Mouse (Mus musculus) 3T3-L1 (cell line): ENCODE results near the gene Selenop.
A peak's percentile ranks its signal among the peaks of the same experiment; 100 is the strongest.
"Not testable (repeated sequence)": the region's sequence is repeated elsewhere in the genome, so short reads cannot be mapped to it uniquely, and the experiment has no call there.

Experiments
- DNase-seq: peaks from one replicate; pipeline ENCODE4 v3.0.0-alpha.2; 2015; ENCODE audit warnings: low read depth, low spot score

The Selenop gene

DNA sequence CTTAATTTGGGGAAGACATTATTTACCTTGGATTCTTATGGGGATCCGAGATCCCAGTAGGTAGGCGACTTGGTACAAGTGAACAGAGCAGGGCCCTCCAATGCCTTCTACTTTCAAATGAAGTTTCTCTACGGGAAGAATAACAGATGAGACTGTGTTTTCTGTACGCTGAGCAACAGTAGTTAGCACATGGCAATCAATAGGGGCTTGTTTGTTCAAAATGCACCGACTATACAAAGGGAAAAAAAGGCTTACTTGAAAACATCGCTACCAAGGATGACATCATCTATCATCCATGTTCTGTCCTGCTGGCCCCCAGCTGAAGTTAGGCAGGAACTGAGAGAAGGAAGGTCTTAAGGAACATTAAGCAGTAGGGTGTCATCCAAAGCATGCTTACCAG, at the start of gene Selenop:
Gene Selenop, plus strand, starts transcription at position 301 of the 400 bp plus-strand sequence.
- DNase-seq: no peak

DNA sequence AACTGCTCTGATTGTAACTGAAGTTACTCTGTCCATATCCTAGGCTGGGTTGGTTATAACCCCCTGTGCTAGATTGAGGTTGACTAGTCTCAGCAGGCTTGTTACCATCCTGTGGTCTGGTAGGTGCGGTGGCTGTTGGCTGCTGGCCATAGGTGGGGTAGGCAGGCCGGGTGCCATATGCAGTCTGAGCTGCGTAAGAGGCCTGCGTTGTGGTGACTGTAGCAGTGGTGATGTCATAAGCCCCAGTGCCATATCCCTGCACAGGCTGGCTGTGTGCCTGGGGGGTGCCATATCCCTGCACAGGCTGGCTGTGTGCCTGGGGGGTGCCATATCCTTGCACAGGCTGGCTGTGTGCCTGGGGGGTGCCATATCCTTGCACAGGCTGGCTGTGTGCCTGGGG, 49.7 kb upstream of the Selenop start:
- not testable (repeated sequence) for DNase-seq

DNA sequence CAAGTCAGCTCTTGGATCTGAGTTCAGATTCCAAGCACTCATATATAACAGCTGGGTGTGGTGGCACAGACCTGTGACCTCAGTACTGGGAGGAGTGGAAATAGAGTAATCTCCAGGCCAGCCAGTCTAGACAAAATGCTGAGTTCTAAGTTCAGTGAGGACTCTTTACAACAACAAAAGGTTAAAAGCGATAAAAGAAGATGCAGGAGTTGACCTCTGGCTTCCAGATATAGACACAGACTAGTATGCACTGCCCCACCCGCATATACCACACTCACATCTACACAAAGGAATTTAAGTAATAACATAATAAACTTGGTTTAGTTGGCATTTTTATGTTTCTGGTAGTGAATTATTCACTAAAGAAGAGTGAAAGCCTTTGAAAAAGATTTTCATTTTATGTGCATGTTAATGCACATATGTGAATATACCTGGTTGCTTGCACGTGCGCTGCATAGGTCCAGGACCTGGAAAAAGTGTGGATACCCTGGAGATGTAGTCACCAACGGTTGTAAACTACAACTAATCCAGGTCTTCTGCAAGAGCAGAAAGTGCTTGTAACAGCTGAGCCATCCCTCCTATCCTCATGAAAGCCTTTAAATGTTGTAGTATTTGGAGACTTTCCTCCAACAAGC, 45.4 kb upstream of the Selenop start:
- DNase-seq: no peak

DNA sequence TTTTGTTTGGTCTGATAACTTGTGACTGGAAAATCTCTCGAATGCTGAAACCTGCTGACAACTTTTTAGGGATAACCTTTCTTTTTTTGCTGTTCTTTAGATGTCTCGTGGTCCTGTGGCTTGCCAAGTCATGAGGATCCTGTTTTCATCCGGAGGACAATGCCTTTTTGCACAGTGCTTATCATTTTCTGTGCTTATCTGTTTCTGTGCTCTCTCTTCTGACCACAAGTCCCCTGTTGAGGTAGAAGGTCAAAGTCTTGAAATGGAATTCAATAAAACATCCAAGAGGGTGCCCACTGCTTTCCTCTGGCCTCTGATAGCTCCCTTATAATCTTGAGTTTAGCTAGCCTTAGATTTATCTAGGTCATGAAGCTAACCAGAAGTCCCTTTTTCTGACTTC, 41.8 kb upstream of the Selenop start:
- no peak for DNase-seq

DNA sequence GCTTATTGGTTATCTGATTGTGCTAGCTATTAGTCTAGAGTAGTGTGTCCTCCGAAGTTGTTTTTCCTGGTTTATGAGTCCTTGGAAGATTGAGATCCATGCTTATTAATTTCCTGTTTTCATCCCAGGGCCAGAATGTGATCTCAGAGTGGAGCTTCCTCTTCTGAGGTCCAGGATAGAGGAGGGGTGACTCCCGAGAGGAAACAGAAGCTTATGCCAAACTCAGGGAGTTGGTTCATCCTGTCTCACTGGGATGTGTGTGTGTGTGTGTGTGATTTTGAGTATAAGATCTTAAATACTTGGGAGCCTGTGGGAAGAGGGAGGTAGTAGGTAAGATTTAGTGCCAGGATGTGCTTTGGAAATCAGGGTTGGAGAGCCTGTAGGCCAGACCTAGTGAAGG, 40.2 kb upstream of the Selenop start:
- DNase-seq: no peak

DNA sequence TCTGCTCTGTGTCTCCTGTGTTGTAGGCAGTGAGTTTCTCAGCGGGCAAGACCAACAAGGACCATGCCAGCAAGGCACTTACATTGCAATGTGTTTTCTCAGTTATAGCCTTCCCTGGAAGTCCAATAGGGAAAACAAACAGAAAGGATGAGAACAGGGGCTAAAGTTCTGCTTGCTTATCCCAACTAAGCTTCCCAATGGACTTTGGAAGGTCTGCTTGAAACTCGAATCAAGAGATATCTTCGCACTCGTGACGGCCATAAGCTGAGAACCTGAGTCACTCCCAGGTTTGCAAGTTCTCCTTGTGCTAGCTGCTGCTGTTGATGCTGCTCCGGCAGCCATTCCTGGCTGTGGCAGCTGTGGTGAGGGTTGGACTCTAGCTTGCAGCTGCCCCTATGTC, 39.4 kb upstream of the Selenop start:
- no peak for DNase-seq

DNA sequence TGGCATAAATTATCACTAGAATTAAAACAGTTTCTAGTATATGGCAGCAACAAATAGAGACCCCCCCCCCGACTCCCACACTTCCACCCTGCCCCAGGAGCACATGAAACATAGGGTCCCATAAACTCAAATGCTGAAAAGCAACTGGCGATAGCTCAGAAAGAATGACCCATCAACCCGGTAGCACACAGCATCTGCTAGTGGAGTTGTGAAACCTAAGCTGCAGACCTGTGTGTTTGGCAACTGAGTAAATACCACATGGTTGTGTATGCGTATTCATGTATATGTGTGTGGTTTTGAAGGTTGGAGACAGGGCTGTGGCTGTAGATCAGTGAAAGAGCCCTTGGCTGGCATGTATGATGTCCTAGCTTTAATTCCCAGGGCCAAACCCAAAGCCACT, 37.3 kb upstream of the Selenop start:
- no peak for DNase-seq

DNA sequence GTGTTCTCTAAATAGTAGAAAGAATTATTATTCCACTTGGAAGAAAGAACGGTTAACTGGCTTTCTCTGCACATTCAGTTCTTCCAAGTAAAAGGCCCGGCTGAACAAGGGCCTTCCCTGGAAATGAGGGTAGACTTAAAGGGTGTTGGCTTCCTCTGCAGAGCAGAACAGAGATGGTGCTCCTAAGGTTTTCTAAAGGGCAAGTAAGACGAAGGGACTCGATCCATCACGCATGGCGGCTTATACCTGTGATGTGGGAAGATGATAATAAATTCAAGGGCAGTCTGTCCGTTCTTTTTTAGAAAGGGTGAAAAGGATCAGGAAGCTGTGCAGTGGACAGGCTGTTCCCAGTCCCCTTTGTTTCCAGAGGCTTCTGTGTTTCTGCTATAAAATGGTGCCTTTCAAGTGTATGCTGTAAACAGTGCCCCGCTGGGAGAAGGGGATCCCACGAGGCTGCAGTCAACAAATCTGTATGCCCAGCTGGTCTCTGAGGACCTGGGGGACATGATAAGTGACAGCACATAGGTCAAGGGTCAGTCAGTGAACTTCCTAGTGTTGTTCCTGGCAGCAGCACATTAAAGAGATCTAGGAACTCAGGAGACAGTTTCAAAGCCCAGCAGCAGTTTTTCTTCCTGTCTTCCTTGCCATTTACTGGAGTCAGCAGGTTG, 36.0 kb upstream of the Selenop start:
- DNase-seq: no peak

DNA sequence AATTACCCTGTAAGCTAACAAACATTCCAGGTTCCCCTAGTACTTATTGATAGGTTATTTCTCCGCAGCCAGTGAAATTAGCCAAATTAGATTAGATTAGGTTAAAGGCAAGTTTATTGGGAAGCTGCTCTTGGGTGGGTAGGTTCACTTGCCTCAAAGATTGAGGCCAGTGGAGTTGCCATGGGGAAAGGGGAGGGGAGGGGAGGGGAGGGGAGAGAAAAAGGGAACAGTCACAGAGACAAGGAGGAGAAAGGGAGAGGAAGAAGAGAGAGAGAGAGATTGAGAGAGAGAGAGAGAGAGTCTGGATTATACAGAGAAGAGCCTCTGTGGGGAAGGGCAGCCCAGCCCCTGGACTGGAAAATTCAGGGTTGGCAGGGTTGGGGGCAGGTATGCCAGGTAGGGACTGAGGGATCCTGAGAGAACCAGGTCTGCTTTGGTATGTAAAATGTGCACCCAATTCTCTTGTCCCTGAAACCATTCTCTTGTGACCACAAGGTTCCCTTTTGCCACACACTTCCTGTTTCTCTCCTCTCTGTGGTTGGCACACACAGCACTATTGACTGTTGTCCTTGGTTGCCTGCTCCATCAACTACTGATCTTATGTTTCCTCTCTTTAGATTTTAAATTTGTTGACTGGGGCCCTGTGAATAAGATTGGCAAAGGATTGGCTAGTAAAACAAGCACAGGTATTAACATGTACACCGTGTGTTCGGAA, 34.4 kb upstream of the Selenop start:
- DNase-seq: no peak

DNA sequence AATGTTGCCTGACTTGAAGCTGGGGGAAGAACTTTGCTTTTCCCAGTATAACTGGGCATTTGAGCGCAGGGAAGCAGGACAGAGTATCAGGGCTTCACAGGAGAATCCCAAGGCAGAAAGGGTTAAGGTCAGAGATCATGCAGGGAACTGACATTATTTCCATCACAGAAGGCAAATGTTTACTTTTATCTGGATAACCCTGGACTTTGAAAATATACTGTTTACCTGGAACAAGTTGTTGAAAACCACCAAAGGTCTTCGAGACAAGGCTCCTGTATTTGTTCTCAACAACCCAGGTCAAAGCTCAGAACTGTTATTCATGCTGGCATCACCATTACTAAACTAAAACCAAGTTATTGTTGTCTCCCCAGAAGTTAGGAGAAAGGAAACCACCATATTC, 32.0 kb upstream of the Selenop start:
- no peak for DNase-seq

DNA sequence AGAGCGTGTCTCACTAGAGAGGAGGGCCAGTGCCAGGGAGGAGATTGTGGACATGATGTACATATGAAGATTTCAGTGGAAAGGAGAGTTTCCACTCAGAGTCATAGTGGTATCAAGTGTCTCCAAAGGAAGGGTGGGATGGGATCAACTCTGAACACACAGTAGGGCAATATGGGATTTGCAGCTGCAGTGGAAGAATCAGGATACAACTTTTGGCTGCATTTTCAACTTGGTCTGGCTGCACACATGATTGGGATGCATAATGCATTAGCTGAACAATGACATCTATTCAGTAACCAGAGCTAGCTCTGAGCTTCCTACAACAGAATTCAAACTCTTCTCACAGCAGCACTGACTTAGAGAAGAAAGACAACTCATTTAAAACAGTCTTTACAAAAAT, 30.4 kb upstream of the Selenop start:
- DNase-seq: no peak

DNA sequence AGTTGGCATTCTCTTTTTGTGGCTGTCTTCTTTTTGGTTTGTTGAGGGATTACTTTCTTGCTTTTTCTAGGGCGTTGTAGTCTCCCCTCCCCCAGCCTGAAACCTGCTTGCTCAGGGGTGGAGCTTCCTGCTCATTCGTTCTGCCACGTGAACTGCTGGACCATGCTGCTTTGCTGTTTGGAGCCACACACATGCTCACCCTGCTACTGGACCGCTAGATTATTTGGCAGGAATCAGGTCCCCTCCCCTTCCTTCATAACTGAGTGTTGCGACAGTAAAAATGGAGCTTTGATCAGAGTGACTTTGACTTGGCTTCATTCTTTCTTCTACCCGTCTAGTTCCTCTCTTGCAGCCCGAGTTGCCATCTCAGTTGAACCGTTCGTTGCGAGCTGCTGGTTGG, 23.3 kb upstream of the Selenop start:
- DNase-seq: not testable (repeated sequence)

DNA sequence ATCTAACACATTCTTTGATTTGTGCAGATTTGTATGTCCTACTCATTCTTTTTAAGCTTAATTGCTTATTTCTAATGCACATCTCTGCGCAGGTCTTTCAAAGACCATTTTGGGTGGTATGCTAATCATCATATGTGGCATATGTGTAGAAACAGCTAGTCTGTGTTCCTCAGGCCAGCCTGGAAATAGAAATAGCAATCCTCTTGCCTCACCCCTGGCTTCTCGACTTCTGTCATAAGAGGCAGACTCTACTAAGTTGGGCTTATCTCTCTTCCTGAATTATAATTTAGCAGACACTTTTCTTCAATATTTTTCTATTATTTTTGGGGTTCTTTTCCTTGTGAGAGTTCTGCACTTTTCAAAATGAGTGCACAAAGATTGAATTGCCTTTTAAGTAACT, 17.7 kb upstream of the Selenop start:
- DNase-seq: peak; percentile 33

DNA sequence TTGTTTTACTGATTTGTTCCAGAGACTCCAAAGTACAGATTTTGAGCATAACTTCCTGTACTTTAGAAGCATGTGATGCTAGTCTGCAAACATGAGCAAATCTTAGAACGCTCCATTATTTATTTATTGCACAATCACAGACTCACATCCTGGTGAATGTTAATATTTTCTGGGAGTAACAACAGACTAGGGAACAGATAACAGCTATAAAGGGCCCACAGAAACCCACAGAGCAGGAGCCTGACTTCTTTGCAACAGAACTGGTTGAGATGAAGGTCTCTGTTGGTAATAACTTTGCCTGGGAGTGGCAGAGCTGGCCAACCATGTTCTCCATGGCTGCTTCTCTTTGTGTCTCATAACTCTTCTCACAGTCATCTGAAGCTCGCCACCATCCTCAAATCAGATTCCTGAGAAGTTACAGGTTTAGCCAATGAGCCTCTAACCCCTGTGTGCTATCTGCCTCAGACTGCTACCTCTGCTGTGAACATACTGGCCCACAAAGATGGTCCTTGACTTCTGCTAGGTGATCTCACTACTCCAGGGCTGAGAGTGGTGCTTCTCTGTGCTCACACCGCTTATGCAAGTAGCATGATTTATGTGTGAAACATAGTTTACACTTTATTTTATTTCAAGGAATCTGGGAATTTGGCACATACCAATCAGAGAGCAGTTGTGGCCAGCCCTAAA, 17.2 kb upstream of the Selenop start:
- peak; percentile 62 for DNase-seq

DNA sequence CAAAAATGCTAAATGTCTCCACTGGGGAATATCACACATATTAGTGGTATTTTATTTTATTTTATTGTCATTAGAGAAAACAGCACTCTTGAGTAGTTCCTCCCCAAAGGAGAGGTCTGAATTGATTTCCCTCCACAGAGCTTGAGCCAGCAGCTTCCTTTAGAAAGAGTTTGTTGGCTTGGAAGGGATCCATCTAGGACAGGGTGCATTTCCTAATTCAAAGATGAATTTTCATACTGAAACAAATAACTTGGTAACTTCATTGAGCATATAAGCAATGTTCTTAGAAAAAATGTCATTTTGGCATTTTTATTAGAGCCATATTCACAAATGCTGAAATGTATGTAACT, 16.7 kb upstream of the Selenop start:
- DNase-seq: no peak

DNA sequence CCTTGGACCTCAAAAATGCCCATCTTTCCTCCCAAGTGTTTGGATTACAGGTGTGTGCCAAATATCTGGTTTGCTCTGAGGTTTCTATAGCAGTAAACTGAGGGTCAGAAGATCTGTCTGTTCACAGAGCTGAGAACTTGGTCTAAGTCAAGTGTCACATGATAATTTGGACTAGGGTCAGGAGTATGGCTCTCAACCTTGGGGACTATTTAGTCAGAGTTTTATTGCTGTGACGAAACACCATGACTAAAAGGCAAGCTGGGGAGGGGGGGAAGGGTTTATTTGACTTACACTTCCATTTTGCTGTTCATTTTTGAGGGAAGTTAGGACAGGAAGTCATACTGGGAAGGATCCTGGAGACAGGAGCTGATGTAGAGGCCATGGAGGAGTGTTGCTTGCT, 9.3 kb upstream of the Selenop start:
- DNase-seq: no peak

DNA sequence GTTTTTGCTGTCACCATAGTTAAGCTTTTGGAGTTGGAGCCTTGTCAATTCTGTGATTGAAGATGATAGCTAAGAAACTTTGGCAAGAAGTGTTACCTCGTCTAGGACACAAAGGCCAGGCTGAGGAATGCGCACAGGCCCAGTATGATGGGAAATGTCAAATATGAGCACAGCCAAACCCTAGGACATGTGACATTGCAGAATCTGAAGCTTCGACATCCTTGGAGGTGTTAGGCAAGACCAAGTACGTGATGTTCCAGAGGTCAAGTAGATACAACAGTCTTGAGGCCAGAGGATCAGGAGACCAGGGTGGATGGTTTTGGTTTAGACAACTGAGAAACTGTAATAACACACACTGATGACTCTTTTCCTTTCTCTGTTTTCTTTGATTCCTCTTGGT, 8.0 kb upstream of the Selenop start:
- no peak for DNase-seq

DNA sequence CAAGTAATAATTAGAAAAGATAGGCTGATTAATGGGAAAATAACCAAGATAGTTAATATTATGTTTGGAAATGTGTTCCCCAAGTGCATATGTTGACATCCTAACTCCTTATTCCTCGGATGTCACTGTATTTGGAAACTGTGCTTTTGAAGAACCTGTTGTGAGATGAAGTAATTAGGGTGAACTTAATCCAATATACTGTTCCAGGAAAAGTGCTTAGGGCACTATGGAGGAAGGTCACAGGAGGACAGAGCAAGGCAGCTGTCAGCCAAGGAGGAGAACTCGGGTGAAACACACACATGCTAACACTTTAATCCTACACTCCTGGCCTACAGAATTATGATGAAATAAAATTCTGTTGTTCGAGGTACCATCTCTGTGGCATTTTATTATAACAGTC, 5.5 kb upstream of the Selenop start:
- DNase-seq: no peak

DNA sequence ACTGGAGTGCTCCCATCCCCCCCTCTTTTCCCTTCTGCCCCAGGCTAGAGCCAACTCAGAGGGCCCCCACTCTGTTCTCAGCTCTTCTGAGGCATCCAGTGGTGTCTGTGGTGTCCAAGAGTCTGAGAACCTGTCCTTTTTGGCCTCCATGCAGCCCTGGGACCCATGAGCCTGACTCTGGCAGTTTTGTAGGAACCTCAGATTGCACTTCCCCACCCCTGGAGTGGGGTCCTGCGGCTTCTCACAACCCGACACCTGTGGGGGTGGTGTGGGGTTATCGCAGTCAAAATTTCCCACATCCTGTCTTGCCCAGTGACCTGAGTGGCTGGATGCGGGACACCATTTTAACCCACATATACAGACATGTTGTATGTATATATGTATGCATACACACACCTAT, 4.1 kb upstream of the Selenop start:
- DNase-seq: no peak

DNA sequence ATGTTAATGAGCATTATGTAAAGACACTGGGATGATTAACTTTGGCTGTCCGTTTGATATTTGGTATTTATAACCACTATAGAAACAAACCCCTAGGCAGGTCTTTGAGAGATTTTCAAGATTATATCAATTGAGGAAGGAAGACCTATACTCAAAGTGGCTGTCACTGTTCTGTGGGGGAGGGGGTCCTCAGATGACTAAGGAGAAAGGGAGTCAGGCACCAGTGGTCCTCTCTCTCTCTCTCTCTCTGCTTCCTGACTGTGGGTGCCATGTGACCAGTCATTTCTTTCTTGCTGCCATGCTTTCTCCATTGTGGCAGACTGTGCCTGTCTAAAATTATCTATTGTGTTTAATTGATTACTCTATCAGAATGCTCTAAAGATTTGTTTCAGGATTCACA, 3.5 kb upstream of the Selenop start:
- DNase-seq: no peak

DNA sequence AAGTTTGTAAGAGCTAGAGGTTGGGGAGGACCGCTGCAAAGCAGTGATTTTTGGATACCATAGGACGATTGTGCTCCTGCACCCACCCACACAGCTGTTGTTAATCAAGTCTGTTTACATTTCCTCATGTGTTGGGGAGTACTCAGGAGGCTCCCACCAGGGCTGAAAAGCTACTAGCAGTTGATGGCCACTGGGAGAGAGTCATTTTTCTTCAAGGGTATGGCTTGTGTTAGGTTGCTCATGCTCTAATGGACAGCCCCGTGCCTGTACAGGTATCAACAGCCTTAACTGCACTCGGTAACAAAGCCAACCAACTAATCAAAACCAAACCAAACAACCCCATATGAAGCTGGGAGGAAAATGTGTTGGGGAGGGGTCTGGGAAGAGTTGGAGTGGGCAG, 1.1 kb downstream of the Selenop start:
- DNase-seq: peak; percentile 49

DNA sequence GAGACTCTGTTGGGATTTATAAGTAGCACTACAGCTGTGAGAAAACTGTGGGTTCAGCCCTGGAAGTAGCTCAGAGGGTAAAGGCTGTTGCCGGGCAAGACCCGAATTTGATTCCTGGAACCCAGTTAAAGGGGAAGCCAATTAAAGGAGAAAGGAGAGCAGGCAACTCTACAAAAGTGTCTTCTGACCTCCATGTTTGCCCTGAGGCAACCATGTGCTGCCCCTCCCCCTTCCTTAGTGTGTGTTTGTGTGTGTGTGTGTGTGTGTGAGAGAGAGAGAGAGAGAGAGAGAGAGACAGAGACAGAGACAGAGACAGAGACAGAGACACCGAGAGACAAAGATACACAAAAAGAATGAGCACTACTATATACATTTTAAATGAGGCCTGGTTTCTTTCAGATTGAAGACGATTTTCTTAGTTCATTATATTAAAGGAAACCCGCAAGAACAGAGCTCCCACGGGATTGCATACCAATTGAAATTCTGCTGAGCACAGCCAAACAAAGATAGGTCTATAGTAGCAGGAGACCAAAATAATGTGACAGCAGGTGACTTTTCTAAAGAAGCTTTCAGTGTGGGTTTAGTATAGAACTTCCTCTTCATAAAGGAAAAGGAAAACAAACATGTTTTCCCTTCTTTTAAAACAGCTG, 1.8 kb downstream of the Selenop start:
- DNase-seq: peak; percentile 81
